Mouse (Mus musculus): ENCODE measurements around the gene Eif3a.
A peak's percentile ranks its signal among the peaks of the same experiment; 100 is the strongest.

Gene Eif3a

GRCm38 (mm10) chr19:60758896-60759835 lies 31.3 kb downstream of the Eif3a start:
- no peak for DNase-seq (ENCODE audit: low spot score)

GRCm38 (mm10) chr19:60757099-60757785 lies 33.2 kb downstream of the Eif3a start:
- no peak for DNase-seq (ENCODE audit: low spot score)

GRCm38 (mm10) chr19:60756192-60757098 lies 34.0 kb downstream of the Eif3a start:
- peak; percentile 46 for DNase-seq (ENCODE audit: low spot score)

DNA sequence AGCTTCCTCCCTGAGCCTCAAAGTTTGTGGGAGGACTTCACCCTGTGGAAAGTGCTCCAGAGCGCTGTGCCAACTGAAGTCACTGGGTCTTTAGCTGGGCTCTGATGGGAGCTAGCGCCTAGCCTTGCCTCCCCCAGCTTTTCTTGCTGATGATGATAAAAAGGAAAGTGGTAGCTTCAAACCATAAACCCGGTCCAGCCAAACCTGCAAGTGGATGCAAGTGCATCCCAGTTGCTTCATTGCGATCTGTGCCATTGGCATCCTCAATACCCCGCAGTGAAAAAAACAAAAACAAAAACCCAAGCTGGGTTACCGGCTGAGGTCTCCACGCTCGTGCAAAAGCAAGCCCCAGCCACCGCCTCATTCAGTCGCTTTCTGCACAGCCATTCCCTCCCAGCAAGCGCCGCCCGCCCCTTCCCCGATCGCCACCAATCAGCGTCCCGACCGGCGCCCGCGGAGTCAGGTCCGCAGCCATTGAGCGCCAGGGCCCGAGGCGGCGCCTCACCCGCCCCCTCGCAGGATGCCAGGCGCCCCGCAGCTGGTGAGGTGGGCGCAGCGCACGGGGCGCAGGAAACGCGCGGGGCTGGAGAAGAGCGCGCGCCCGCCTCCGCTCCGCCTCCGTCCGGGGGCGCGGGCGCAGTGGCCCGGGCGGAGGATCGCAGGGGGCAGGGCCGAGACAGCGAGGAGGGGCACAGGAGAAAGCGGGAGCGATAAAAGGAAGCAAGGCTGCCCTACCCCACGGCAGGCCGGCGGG lies 34.8 kb downstream of the Eif3a start, which contains the start of gene Nanos1:
Gene Nanos1 (plus strand): TSS at position 550 of the 754 bp plus-strand sequence.
- peak; percentile 83 for DNase-seq (ENCODE audit: low spot score)

DNA sequence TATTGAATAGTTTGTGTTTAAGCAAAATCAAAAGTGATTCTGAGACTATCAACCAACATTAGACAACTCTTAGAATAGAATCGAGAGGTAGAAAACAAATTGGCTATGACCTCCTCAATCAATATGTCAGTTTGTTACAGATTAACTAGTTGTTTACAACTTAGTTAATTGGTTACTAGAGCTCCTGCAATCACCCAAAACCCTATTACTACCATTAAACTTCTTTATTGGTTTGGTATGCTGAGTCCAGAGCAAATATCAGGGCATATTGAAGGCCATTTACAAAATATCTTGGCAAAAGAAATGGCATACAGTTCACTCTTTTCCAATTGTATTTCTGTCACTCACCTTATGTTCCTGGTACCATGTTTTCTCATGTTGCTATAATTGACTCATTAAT lies 42.7 kb downstream of the Eif3a start:
- no peak for DNase-seq (ENCODE audit: low spot score)

GRCm38 (mm10) chr19:60743767-60744547 lies 46.5 kb downstream of the Eif3a start:
- peak; percentile 20 for DNase-seq (ENCODE audit: low spot score)

GRCm38 (mm10) chr19:60740560-60740959 lies 49.9 kb downstream of the Eif3a start:
- no peak for DNase-seq (ENCODE audit: low spot score)

DNA sequence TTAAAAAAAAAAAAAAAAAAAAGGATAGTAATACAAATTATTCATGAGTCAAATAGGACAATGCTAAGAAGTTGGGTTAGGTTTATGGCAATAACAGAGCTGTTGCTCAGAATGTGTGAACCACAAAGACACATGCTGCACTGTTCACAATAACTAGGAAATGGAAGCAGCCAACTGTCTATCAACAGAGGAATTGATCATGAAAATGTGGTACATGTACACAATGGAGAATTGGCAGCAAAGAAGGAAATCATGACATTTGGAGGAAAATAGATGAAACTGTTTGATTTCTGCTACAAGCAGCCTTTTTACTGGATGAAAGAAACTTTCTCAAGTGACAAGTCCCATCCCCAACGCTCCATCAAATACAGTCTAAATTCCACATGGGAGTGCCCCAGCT lies 58.5 kb downstream of the Eif3a start:
- no peak for DNase-seq (ENCODE audit: low spot score)

DNA sequence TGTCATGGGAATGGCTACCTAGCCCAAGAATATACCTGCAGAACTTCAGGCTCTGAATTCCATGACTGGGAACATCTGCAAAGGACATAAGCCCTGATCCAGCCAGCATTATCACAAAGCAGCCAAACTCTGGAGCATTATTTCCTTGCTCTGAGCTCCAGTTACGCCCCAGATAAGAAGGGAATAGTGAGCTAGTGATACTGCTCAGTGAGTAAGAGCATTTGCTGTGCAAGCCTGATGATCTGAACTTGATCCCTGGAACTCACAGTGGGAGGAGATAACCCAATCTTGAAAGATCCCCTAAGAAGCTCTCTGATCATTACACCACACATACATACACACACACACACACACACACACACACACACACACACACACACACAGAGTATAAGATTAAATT lies 59.2 kb downstream of the Eif3a start:
- DNase-seq (ENCODE audit: low spot score), result no peak

GRCm38 (mm10) chr19:60730281-60730852 lies 60.1 kb downstream of the Eif3a start:
- peak; percentile 21 for DNase-seq (ENCODE audit: low spot score)

GRCm38 (mm10) chr19:60716381-60716780 lies 74.1 kb downstream of the Eif3a start:
- no peak for DNase-seq (ENCODE audit: low spot score)

DNA sequence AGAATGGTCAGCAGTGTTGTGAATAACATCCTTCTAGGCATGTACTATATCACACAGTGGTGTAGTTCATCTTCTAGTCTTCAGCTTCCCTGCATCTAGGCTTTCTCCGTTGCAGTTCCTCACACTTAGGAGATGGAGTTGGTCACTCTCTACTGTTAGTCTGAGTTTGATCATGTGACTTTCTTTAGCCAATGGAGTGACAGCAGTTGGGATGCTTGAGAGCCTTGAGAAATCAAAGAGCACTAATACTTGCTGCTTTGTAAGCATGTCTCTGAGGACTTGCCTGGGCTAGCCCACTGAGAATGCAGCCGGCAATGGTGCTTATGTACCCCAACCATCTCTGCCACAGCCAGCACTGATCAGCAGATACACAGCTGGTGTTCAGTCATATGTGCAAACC lies 77.9 kb downstream of the Eif3a start:
- no peak for DNase-seq (ENCODE audit: low spot score)

Data from spleen, adult 12 weeks (tissue).